Mouse (Mus musculus) hindbrain, embryonic 11.5 days (tissue): ENCODE data around the gene Fn3k. TPM values are rescaled to one million over a fixed set of nuclear protein-coding genes. Genes with fewer than 3 reads are reported as not detected.

ENCODE experiments used
- ATAC-seq: fragments of 200-750 bp; cut with Nextera tagmentation; 2 replicates; pipeline ENCODE4 v1.8.0; 2017; ENCODE audit warnings: mild to moderate bottlenecking, moderate TSS enrichment, moderate library complexity; ENCODE audit not compliant: low FRiP score
- DNase-seq: peaks from one replicate; pipeline ENCODE4 v3.0.0-alpha.2; 2015; ENCODE audit warnings: low spot score
- H3K27ac ChIP-seq: fragments of 300-500 bp; sonication (generic); 2 replicates; pipeline ENCODE4 v1.5.1; 2014; ENCODE audit warnings: mild to moderate bottlenecking, low read depth, low read length
- H3K27me3 ChIP-seq: fragments of 300-500 bp; sonication (generic); 2 replicates; pipeline ENCODE4 v1.6.1; 2014; ENCODE audit warnings: mild to moderate bottlenecking, low read length, moderate library complexity, mixed read lengths; ENCODE audit not compliant: control insufficient read depth, insufficient read depth
- H3K36me3 ChIP-seq: fragments of 300-500 bp; sonication (generic); 2 replicates; pipeline ENCODE4 v1.6.1; 2014; ENCODE audit warnings: mild to moderate bottlenecking, low read length, moderate library complexity, mixed read lengths; ENCODE audit not compliant: control insufficient read depth, insufficient read depth
- H3K4me1 ChIP-seq: fragments of 300-500 bp; sonication (generic); replicated peaks from 2 replicates; pipeline ENCODE4 v1.6.1; 2014; ENCODE audit warnings: low read length, mixed read lengths; ENCODE audit not compliant: control insufficient read depth, insufficient read depth
- H3K4me2 ChIP-seq: fragments of 300-500 bp; sonication (generic); replicated peaks from 2 replicates; pipeline ENCODE4 v1.6.1; 2014; ENCODE audit warnings: mild to moderate bottlenecking, low read depth, low read length
- H3K4me3 ChIP-seq: fragments of 300-500 bp; sonication (generic); 2 replicates; pipeline ENCODE4 v1.5.1; 2014; ENCODE audit warnings: low read depth, low read length
- H3K9ac ChIP-seq: fragments of 300-500 bp; sonication (generic); 2 replicates; pipeline ENCODE4 v1.6.1; 2014; ENCODE audit warnings: low read depth, low read length
- H3K9me3 ChIP-seq: fragments of 300-500 bp; sonication (generic); 2 replicates; pipeline ENCODE4 v1.6.1; 2016; ENCODE audit warnings: low read length; ENCODE audit not compliant: control insufficient read depth
- WGBS: fragments of 180-500 bp; shearing (Covaris S2); extraction: QIAGEN DNeasy Blood & Tissue Kit; methylation state at CpG from one replicate; pipeline ENCODE4 v1.1.7; 2014; 5-methylcytosine and 5-hydroxymethylcytosine counted together
- polyA plus RNA-seq: library from polyadenylated mRNA; unstranded; fragments of >200 nt; fragmentation: Nextera tagmentation; extraction: Ambion mirVana; gene quantifications from 2 replicates; pipeline ENCODE4 v1.2.1, GENCODE M21; 2014

Fn3k gene
- polyA plus RNA-seq, 1 experiment from 2014 or later: 2.6 TPM

DNA sequence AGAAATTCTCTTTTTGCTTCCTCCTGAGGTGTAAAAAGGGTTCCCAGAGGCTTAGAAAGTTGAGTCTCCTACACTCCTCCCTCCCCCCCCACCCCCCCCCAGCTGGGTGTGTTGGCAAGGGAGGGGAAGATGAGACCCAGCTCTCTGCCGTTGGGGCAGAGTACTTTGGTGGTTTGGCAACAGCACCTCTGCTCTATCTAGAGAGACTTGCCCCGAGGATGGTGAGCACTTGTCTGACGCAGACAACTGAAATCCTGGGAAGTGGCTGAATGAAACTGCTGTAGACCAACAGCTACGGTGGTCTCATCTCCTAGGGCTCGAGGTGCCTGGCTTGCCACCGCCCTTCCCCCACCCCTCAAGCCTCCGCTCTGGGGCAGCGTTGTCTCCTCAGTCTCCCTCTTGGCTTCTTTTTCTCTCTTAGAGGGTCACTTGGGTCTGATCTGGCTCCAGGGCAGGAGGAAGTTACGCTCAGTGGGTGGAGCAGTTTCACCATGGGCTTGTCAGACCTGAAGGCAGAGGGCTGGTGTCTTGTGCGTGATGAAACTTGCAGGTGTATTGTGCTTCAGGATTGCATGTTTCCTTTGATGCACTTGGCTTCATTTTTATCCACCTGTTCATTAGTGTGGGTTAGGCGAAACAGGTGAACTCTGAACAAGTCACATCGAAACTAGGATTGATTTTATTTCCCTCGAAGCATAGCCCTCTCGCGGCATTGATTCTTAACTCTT lies 44.9 kb downstream of the Fn3k start:
- DNase-seq (no peak), ATAC-seq (no peak)
- Histone ChIP-seq H3K27me3 (no peaks in the 10 kb centered on the region), H3K27ac (no peak overlapping the region), H3K36me3 (no peaks in the 10 kb centered on the region), H3K4me3 (no peak overlapping the region), H3K9me3 (no peaks in the 10 kb centered on the region), H3K4me1 (no peaks in the 10 kb centered on the region), H3K4me2 (no peak overlapping the region), H3K9ac (no peak overlapping the region)
- WGBS: 91% methylated on average over 15 of the region's 15 CpGs

DNA sequence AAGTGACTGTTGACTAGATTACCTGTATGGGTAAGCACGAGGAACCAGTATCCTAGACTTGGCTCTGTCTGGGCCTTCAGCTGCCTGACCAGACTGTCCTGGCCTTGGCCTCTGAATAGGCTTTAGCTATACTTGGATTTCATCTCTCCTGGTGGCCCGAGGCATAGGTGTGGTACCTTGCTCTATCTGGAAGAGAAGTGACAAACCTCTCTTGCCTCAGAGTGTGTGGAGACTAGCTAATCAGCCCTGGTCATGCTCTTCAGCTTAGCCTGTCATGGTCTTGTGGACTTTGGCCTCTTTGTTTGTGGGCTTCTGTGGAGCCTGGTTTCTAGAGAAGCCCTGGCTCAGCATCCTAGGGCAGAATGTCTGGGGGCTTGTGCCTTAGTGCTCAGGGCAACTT lies 46.4 kb downstream of the Fn3k start:
- 88% methylated on average over 2 of the region's 2 CpGs for WGBS
- no peaks in the 10 kb centered on the region for H3K36me3 ChIP-seq

DNA sequence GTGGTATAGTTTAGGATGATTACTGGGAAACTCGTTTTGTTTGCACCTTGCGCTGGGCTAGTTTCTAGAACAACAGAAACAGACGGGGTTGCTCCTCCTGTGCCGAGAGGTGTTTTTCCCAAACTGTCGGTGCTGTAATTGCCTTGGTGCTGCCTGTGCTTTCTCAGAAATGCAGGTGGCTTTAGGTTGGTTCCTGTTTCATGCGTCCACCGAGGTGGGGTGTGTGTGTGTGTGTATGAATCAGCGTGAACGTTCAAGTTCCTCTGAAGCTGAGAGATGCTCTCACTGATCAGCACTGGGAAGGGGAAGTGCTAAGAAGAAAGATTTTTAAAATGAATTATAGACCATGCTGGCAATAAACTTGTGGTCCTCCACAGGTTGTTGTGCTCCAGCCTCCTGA lies 51.2 kb downstream of the Fn3k start:
- Histone ChIP-seq H3K4me1 (no peaks in the 10 kb centered on the region), H3K27ac (no peak overlapping the region), H3K36me3 (no peaks in the 10 kb centered on the region), H3K9me3 (no peaks in the 10 kb centered on the region), H3K4me2 (no peak overlapping the region), H3K9ac (no peak overlapping the region), H3K4me3 (no peak overlapping the region), H3K27me3 (no peaks in the 10 kb centered on the region)
- 88% methylated on average over 9 of the region's 9 CpGs for WGBS
- ATAC-seq (no peak), DNase-seq (no peak)

More for the DNA sequence above, 46.4 kb downstream of the Fn3k start:
- Histone ChIP-seq H3K9ac (no peak overlapping the region), H3K4me1 (no peaks in the 10 kb centered on the region), H3K9me3 (no peaks in the 10 kb centered on the region), H3K4me3 (no peak overlapping the region), H3K4me2 (no peak overlapping the region), H3K27ac (no peak overlapping the region), H3K27me3 (no peaks in the 10 kb centered on the region)
- ATAC-seq (no peak), DNase-seq (no peak)

DNA sequence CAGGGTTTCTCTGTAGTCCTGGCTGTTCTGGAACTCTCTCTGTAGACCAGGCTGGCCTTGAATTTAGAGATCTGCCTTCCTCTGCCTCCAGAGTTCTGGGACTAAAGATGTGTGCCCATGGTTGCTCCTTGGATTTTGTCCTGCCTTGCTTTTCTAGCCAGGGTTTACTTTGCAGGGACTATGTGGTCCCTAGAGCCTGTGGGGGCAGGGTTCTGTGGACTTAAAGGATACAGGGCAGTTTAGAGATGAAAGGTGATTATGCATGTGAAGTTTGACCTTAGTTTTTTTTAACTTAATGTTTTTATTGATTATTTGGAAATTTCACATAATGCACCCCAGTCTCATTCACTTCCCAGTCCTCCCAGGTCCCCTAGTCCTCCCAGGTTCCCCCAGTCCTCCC lies 55.9 kb downstream of the Fn3k start:
- Histone ChIP-seq H3K4me1 (no peaks in the 10 kb centered on the region), H3K36me3 (no peaks in the 10 kb centered on the region), H3K27me3 (no peaks in the 10 kb centered on the region), H3K4me2 (no peak overlapping the region), H3K9ac (no peak overlapping the region), H3K4me3 (no peak overlapping the region), H3K27ac (no peak overlapping the region), H3K9me3 (no peaks in the 10 kb centered on the region)
- DNase-seq (no peak), ATAC-seq (no peak)

Other genes with a start within 250 kb of the Fn3k start
- gene Hexdc, start 230.5 kb upstream of the Fn3k start, polyA plus RNA-seq: 6.2 and 7.0 TPM in 2 replicates
- gene Ogfod3, start 230.2 kb upstream of the Fn3k start, polyA plus RNA-seq: 17.0 and 19.2 TPM in 2 replicates
- 42.6 and 43.9 TPM in 2 replicates for gene Cybc1, start 205.6 kb upstream of the Fn3k start, polyA plus RNA-seq
- gene Narf, start 197.7 kb upstream of the Fn3k start, polyA plus RNA-seq: 75.4 and 79.1 TPM in 2 replicates
- 12.4 and 13.5 TPM in 2 replicates for gene Foxk2, start 174.9 kb upstream of the Fn3k start, polyA plus RNA-seq
- gene Wdr45b, start 80.5 kb upstream of the Fn3k start, polyA plus RNA-seq: 97.7 and 116 TPM in 2 replicates
- gene Rab40b, start 46.7 kb upstream of the Fn3k start, polyA plus RNA-seq: 3.3 TPM in 2 replicates
- gene Fn3krp, start 13.5 kb upstream of the Fn3k start, polyA plus RNA-seq: 8.5 and 8.6 TPM in 2 replicates
- gene Tbcd, start 17.0 kb downstream of the Fn3k start, polyA plus RNA-seq: 32.3 and 36.9 TPM in 2 replicates
- 0.46 and 0.79 TPM in 2 replicates for gene Zfp750, start 84.4 kb downstream of the Fn3k start, polyA plus RNA-seq
- gene B3gntl1, start 238.2 kb downstream of the Fn3k start, polyA plus RNA-seq: 4.1 and 5.6 TPM in 2 replicates